In genomic region chr5:121340965-121341473, GRCm38 (mm10) we compare ENCODE assay signal across 10 mouse cellular contexts. TPM values are rescaled to one million over a fixed set of nuclear protein-coding genes. Genes with fewer than 3 reads are reported as not detected.
A peak's percentile ranks its signal among the peaks of the same experiment; 100 is the strongest.
DNase-seq lines count a peak whose midpoint lies in the region; ATAC-seq lines count a peak whose summit lies in the region.
"Had no signal": no experiment of that assay in that cellular context is flagged by ENCODE, and none has a peak within 500 bp of the region (broad histone marks: within the 10 kb centered on the region; RNA-seq: fewer than 3 reads in every experiment).

No protein-coding gene starts in this region.

- no peak for ATAC-seq in hindbrain, embryonic 13.5 days (ENCODE audit: low FRiP score)
- peak; percentile 57; the same call in 1 of the 2 replicates for ATAC-seq in limb, embryonic 11.5 days (ENCODE audit: insufficient number of reproducible peaks, low FRiP score, low TSS enrichment, low read depth)
- ATAC-seq in midbrain, embryonic 15.5 days (replicated peaks), result no peak

- H3K27ac ChIP-seq in hindbrain, embryonic 10.5 days, result no peak overlapping the region
- H3K27ac ChIP-seq in hindbrain, embryonic 13.5 days, result no peak overlapping the region
- H3K27ac ChIP-seq in limb, embryonic 11.5 days (replicated peaks; ENCODE audit: low read depth, low read length), result no peak overlapping the region
- H3K27ac ChIP-seq in midbrain, embryonic 15.5 days, result no peak overlapping the region
- H3K27ac ChIP-seq: forebrain, embryonic 10.5 days had no signal

- no peak overlapping the region for H3K4me2 ChIP-seq in hindbrain, embryonic 13.5 days
- no peak overlapping the region for H3K4me2 ChIP-seq in limb, embryonic 11.5 days (ENCODE audit: low read depth, severe bottlenecking)
- H3K4me2 ChIP-seq in midbrain, embryonic 15.5 days, result no peak overlapping the region

- H3K27me3 ChIP-seq in hindbrain, embryonic 10.5 days (ENCODE audit: insufficient read depth, poor library complexity, severe bottlenecking), result no peaks in the 10 kb centered on the region
- H3K27me3 ChIP-seq in hindbrain, embryonic 13.5 days, result no peaks in the 10 kb centered on the region
- no peaks in the 10 kb centered on the region for H3K27me3 ChIP-seq in limb, embryonic 11.5 days (ENCODE audit: control insufficient read depth, insufficient read depth, low read length)
- H3K27me3 ChIP-seq in midbrain, embryonic 15.5 days (replicated peaks), result no peaks in the 10 kb centered on the region

- H3K4me3 ChIP-seq in hindbrain, embryonic 10.5 days, result no peak overlapping the region
- no peak overlapping the region for H3K4me3 ChIP-seq in hindbrain, embryonic 13.5 days
- H3K4me3 ChIP-seq in limb, embryonic 11.5 days (ENCODE audit: low read depth, low read length), result no peak overlapping the region
- H3K4me3 ChIP-seq in midbrain, embryonic 15.5 days, result no peak overlapping the region
- H3K4me3 ChIP-seq: forebrain, embryonic 10.5 days had no signal

- WGBS in hindbrain, embryonic 10.5 days, result 44% methylated on average over 7 of the region's 7 CpGs
- whole genome bisulfite sequencing in hindbrain, embryonic 13.5 days, result 53% methylated on average over 7 of the region's 7 CpGs
- 11% methylated on average over 7 of the region's 7 CpGs for WGBS in limb, embryonic 11.5 days
- WGBS in midbrain, embryonic 15.5 days, result 67% methylated on average over 7 of the region's 7 CpGs

- peaks cover 12% of the 10 kb centered on the region for H3K4me1 ChIP-seq in hindbrain, embryonic 10.5 days (replicated peaks)
- H3K4me1 ChIP-seq in hindbrain, embryonic 13.5 days (replicated peaks), result no peaks in the 10 kb centered on the region
- H3K4me1 ChIP-seq in limb, embryonic 11.5 days (ENCODE audit: control insufficient read depth, insufficient read depth, low read length), result peaks cover 12% of the 10 kb centered on the region
- H3K4me1 ChIP-seq in midbrain, embryonic 15.5 days, result no peaks in the 10 kb centered on the region

- no peaks in the 10 kb centered on the region for H3K9me3 ChIP-seq in hindbrain, embryonic 10.5 days
- H3K9me3 ChIP-seq in hindbrain, embryonic 13.5 days, result no peaks in the 10 kb centered on the region
- no peaks in the 10 kb centered on the region for H3K9me3 ChIP-seq in limb, embryonic 11.5 days (ENCODE audit: control insufficient read depth, low read length)
- H3K9me3 ChIP-seq in midbrain, embryonic 15.5 days, result no peaks in the 10 kb centered on the region
- H3K9me3 ChIP-seq: forebrain, embryonic 10.5 days had no signal

- H3K36me3 ChIP-seq in hindbrain, embryonic 10.5 days, result peaks cover 94% of the 10 kb centered on the region
- H3K36me3 ChIP-seq in hindbrain, embryonic 13.5 days, result peaks cover 97% of the 10 kb centered on the region
- peaks cover 17% of the 10 kb centered on the region for H3K36me3 ChIP-seq in limb, embryonic 11.5 days (ENCODE audit: control insufficient read depth, insufficient read depth, low read length)
- H3K36me3 ChIP-seq in midbrain, embryonic 15.5 days (replicated peaks), result peaks cover 87% of the 10 kb centered on the region

- no peak overlapping the region for H3K9ac ChIP-seq in hindbrain, embryonic 13.5 days
- H3K9ac ChIP-seq in limb, embryonic 11.5 days (ENCODE audit: low read length), result no peak overlapping the region
- H3K9ac ChIP-seq in midbrain, embryonic 15.5 days, result no peak overlapping the region

- DNase-seq in hindbrain, embryonic 10.5 days (ENCODE audit: low spot score), result peak; percentile 34
- DNase-seq in 416B (ENCODE audit: low read depth), result peak; percentile 91
- peak; percentile 77 for DNase-seq in embryo, embryonic 10 days (ENCODE audit: low spot score)
- peak; percentile 39 for DNase-seq in limb, embryonic 11.5 days (ENCODE audit: low spot score)
- DNase-seq in natural killer cell, adult 2 months (ENCODE audit: low spot score in 2 of 2), result no peak
- no peak for DNase-seq in right cerebral cortex, adult 2 months (ENCODE audit: low spot score in 2 of 2)
- DNase-seq: heart, postnatal 36 days had no signal

RNA-seq across cellular contexts. Expression of gene Trafd1, which starts 44.4 kb away (rescaled TPM):
- 70.8 and 96.2 TPM in 2 replicates for polyA plus RNA-seq in hindbrain, embryonic 10.5 days (2016; fragmentation: Nextera tagmentation; extraction: Ambion mirVana)
- polyA plus RNA-seq in hindbrain, embryonic 13.5 days (2015; fragmentation: Nextera tagmentation; extraction: Ambion mirVana), result 139 and 145 TPM in 2 replicates
- 59.7 and 66.6 TPM in 2 replicates for polyA plus RNA-seq in limb, embryonic 11.5 days (2014; fragmentation: Nextera tagmentation; extraction: Ambion mirVana)
- 144 and 150 TPM in 2 replicates for polyA plus RNA-seq in midbrain, embryonic 15.5 days (2015; fragmentation: Nextera tagmentation; extraction: Ambion mirVana)

RNA-seq across cellular contexts. Expression of gene Naa25, which starts 56.7 kb away (rescaled TPM):
- polyA plus RNA-seq in hindbrain, embryonic 10.5 days (2016; fragmentation: Nextera tagmentation; extraction: Ambion mirVana), result 44.1 and 54.2 TPM in 2 replicates
- polyA plus RNA-seq in hindbrain, embryonic 13.5 days (2015; fragmentation: Nextera tagmentation; extraction: Ambion mirVana), result 47.7 and 51.8 TPM in 2 replicates
- 42.6 and 47.0 TPM in 2 replicates for polyA plus RNA-seq in limb, embryonic 11.5 days (2014; fragmentation: Nextera tagmentation; extraction: Ambion mirVana)
- 53.2 and 56.6 TPM in 2 replicates for polyA plus RNA-seq in midbrain, embryonic 15.5 days (2015; fragmentation: Nextera tagmentation; extraction: Ambion mirVana)

Comparison
In these comparisons a context has a peak if more than half of its experiments do, and no peak if none do; other contexts are left out.
1. DNase-seq: peak in hindbrain, embryonic 10.5 days (single experiment), 416B (single experiment), embryo, embryonic 10 days (single experiment) and limb, embryonic 11.5 days (single experiment); none in natural killer cell, adult 2 months (0 of 2) and right cerebral cortex, adult 2 months (0 of 2).